Mouse (Mus musculus) kidney, adult 2 months (tissue): Measurements from ENCODE around the gene Epb41.

Experiments
- CTCF ChIP-seq: fragments of 200-500 bp; conservative IDR thresholded peaks from 2 replicates; pipeline ENCODE4 v1.5.1; 2011; ENCODE audit warnings: low read depth, mild to moderate bottlenecking, control low read depth, low read length, moderate library complexity, mixed read lengths; ENCODE audit not compliant: insufficient read depth, insufficient read length
- POLR2A ChIP-seq: fragments of 200-500 bp; IDR thresholded peaks from one replicate; pipeline ENCODE4 v1.6.1; 2011; ENCODE audit warnings: low read depth, low read length, control low read depth

- TF ChIP-seq CTCF (no peak), POLR2A (no peak)
Measured at GRCm38 (mm10) chr4:131920595-131921351, 154.3 kb downstream of the Epb41 start.
